Mouse (Mus musculus) neural tube, embryonic 12.5 days (tissue): ENCODE data around the gene Ghr. TPM values are rescaled to one million over a fixed set of nuclear protein-coding genes. Genes with fewer than 3 reads are reported as not detected.

Source experiments
- ATAC-seq: fragments of 200-750 bp; cut with Nextera tagmentation; 2 replicates; pipeline ENCODE4 v1.8.0; 2017; ENCODE audit warnings: low read depth, mild to moderate bottlenecking, moderate TSS enrichment, moderate library complexity; ENCODE audit not compliant: low FRiP score
- H3K27ac ChIP-seq: fragments of 300-500 bp; sonication (generic); 2 replicates; pipeline ENCODE4 v1.5.1; 2016
- H3K27me3 ChIP-seq: fragments of 300-500 bp; sonication (generic); replicated peaks from 2 replicates; pipeline ENCODE4 v1.6.1; 2016; ENCODE audit warnings: mild to moderate bottlenecking
- H3K36me3 ChIP-seq: fragments of 300-500 bp; sonication (generic); 2 replicates; pipeline ENCODE4 v1.6.1; 2016; ENCODE audit warnings: mild to moderate bottlenecking
- H3K4me1 ChIP-seq: fragments of 300-500 bp; sonication (generic); 2 replicates; pipeline ENCODE4 v1.6.1; 2016
- H3K4me2 ChIP-seq: fragments of 300-500 bp; sonication (generic); replicated peaks from 2 replicates; pipeline ENCODE4 v1.6.1; 2016; ENCODE audit warnings: mild to moderate bottlenecking
- H3K4me3 ChIP-seq: fragments of 300-500 bp; sonication (generic); 2 replicates; pipeline ENCODE4 v1.5.1; 2016
- H3K9ac ChIP-seq: fragments of 300-500 bp; sonication (generic); 2 replicates; pipeline ENCODE4 v1.6.1; 2016; ENCODE audit warnings: mild to moderate bottlenecking
- H3K9me3 ChIP-seq: fragments of 300-500 bp; sonication (generic); 2 replicates; pipeline ENCODE4 v1.6.1; 2016; ENCODE audit warnings: mild to moderate bottlenecking
- WGBS: fragments of 180-500 bp; shearing (Covaris S2); methylation state at CpG from one replicate; pipeline ENCODE4 v1.1.7; 2016; 5-methylcytosine and 5-hydroxymethylcytosine counted together
- polyA plus RNA-seq: library from polyadenylated mRNA; unstranded; fragments of >200 nt; fragmentation: Nextera tagmentation; extraction: Ambion mirVana; gene quantifications from 2 replicates; pipeline ENCODE4 v1.2.1, GENCODE M21; 2016

Gene Ghr
- polyA plus RNA-seq, 1 experiment from 2014 or later = 18.9 TPM

DNA sequence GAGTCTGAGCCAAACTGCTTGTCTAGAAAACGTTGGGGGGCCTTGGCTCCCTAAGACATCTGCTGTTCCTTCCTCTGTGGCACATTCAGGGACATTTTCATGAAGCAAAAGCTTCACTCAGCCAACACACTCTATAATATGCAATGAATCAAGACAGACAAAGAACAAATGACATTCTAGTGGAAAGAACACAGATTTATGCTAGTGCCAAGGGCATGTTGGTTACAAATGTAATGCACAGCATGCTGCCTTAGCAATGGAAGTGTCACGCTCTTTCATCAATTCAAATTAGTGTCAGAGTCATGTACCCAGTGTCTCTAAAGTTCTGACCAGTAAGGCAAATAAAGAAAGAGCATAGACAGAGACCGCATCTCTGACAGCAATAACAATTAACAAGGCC, 187.6 kb downstream of the Ghr start:
- no peaks in the 10 kb centered on the region for H3K27me3 ChIP-seq
- no peaks in the 10 kb centered on the region for H3K36me3 ChIP-seq
- peak; percentile 45 for ATAC-seq
- no peak overlapping the region for H3K4me2 ChIP-seq
- no peak overlapping the region for H3K4me3 ChIP-seq
- H3K9ac ChIP-seq = no peak overlapping the region
- no peaks in the 10 kb centered on the region; the same call in 1 of the 2 replicates for H3K4me1 ChIP-seq
- H3K27ac ChIP-seq = no peak overlapping the region
- 28% methylated on average over 3 of the region's 3 CpGs for WGBS
- no peaks in the 10 kb centered on the region for H3K9me3 ChIP-seq

DNA sequence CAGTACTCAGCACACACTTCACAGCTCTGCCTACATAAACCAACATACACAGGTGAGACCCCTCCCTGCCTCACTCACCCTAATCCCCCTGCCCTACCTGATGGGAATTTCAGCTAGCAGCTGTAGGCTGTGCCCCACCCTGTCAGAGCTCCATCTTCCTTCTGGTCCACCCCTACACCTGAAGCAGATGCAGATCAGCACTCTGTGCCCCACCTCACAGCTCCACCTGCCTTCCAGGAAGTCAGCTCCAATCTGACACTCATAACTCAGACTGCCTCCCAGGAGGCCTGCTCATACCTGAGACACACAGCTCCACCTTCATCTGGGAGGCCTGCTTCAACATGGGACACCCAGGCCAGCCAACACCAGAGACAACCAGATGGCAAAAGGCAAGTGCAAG, 192.6 kb downstream of the Ghr start:
- Histone ChIP-seq H3K27me3 (no peaks in the 10 kb centered on the region), H3K4me1 (no peaks in the 10 kb centered on the region; the same call in 1 of the 2 replicates), H3K9ac (no peak overlapping the region), H3K27ac (no peak overlapping the region), H3K36me3 (no peaks in the 10 kb centered on the region), H3K4me3 (no peak overlapping the region), H3K4me2 (no peak overlapping the region), H3K9me3 (no peaks in the 10 kb centered on the region)
- no peak for ATAC-seq

DNA sequence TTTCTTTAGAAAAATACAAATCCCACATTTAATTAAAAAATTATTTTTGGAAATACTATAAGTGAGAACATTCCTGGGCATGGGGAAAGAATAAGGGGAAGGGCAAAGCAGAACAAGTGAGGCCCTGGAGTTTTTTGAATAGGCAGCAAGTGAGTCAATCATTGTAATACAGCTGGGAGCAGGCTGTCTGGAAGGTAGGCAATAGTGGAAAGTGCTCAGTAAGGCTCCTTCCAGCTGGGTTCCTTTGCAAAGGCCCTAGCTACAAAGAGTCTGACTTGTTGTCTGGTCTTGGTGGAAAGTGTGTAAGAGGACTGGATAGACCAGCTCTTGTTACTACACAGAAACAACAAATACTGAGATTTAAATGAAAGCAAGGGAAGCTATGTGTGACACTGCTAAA, 194.3 kb downstream of the Ghr start:
- no peak for ATAC-seq
- H3K9ac ChIP-seq = no peak overlapping the region
- no peaks in the 10 kb centered on the region for H3K36me3 ChIP-seq
- no peak overlapping the region for H3K4me3 ChIP-seq
- H3K9me3 ChIP-seq = no peaks in the 10 kb centered on the region
- no peaks in the 10 kb centered on the region for H3K4me1 ChIP-seq
- no peak overlapping the region for H3K27ac ChIP-seq
- no peaks in the 10 kb centered on the region for H3K27me3 ChIP-seq
- H3K4me2 ChIP-seq = no peak overlapping the region

DNA sequence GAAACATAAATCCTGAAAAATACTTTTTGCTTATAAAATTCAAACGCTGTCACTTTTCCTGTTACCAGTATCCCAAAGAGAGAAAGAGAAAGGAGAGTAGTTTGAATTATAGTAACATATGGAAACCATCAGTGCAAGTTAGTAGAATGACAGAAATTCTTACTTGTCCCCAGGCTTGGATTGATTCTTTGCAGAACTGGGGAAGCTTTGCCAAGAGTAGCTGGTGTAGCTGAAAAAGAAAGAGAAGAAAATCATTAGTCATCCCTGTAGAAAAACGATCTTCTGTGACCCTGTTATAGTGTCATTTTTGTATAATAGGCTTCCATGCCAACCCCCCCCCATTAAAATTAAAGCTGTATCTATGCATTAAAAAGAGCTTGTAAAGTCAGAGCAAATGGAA, 194.8 kb downstream of the Ghr start:
- Histone ChIP-seq H3K4me3 (no peak overlapping the region), H3K36me3 (no peaks in the 10 kb centered on the region), H3K4me2 (no peak overlapping the region), H3K9ac (no peak overlapping the region), H3K4me1 (no peaks in the 10 kb centered on the region), H3K27ac (no peak overlapping the region), H3K27me3 (no peaks in the 10 kb centered on the region), H3K9me3 (no peaks in the 10 kb centered on the region)
- 57% methylated on average over 2 of the region's 2 CpGs for WGBS
- ATAC-seq = no peak

DNA sequence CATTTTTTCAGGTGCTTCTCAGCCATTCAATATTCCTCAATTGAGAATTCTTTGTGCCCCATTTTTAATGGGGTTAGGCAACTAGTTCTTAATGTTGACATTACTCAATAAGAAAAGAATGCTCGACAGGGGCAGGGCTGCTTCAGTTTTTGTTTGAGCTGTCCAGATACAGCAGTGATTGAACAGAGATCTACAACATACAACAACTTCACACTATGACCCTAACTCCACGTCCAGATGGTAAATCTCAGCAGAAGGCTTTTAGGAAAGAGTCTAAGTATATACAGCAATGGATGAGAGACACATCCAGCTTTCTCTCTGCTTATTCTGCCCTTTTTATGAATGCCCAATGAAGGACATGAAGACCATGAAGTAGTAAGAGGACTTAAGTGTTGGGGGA, 199.5 kb downstream of the Ghr start:
- H3K4me3 ChIP-seq = no peak overlapping the region
- no peak overlapping the region for H3K9ac ChIP-seq
- H3K4me1 ChIP-seq = no peaks in the 10 kb centered on the region
- no peak for ATAC-seq
- 70% methylated on average over 2 of the region's 2 CpGs for WGBS
- no peak overlapping the region for H3K27ac ChIP-seq
- no peak overlapping the region for H3K4me2 ChIP-seq
- H3K27me3 ChIP-seq = no peaks in the 10 kb centered on the region
- H3K36me3 ChIP-seq = no peaks in the 10 kb centered on the region
- no peaks in the 10 kb centered on the region for H3K9me3 ChIP-seq

DNA sequence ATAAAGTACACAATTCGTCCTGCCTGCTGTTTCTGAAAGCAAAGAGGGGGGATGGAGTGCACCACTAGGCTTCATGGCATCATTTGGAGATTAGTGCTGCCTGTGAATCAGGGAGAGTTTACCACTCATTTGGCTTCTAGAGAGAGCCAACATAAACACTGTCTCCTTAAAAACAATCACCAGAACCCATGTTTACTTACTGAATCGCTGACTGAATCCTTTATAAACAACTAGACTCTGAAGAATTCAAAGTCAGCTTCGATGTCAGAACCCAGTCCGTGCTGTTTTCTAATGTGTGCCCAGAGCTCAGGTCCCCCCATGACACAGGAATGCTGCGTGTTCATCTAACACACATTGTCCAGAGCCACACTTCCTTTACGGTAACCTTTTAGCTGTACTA, 201.9 kb downstream of the Ghr start:
- Histone ChIP-seq H3K9me3 (no peaks in the 10 kb centered on the region), H3K4me3 (no peak overlapping the region), H3K4me1 (no peaks in the 10 kb centered on the region), H3K27ac (no peak overlapping the region), H3K36me3 (no peaks in the 10 kb centered on the region), H3K27me3 (no peaks in the 10 kb centered on the region), H3K4me2 (no peak overlapping the region), H3K9ac (no peak overlapping the region)
- no peak for ATAC-seq
- WGBS = 78% methylated on average over 6 of the region's 6 CpGs

DNA sequence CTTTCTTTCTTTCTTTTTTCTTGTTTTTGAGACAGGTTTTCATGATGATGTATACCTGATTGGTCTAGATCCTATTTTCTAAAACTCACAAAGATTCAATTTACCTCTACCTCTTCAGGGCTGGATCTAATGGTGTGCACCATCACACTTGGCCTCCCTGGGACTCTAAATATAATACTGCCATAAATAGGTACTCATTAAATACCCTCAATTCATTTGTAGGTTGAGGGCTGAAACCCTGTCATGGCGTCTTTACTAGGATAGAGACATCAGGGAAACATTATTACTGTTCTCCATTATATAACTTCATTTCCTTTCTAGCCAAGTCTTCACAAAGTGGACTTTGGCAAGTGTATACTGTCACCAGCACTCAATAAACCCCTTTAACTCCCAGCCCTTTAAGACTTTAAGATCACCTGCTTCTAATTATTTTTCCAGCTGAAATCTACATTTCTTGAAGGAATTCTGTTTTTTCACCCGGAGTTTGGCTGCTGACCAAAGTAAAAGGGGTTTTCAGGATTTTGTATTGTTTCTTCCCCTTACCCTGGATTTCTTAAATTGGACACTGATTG, 214.9 kb downstream of the Ghr start:
- WGBS = 81% methylated on average over 2 of the region's 2 CpGs
- H3K9me3 ChIP-seq = peaks cover 11% of the 10 kb centered on the region; the same call in 1 of the 2 replicates
- H3K27ac ChIP-seq = no peak overlapping the region
- no peaks in the 10 kb centered on the region for H3K4me1 ChIP-seq
- H3K36me3 ChIP-seq = no peaks in the 10 kb centered on the region
- H3K9ac ChIP-seq = no peak overlapping the region
- no peak overlapping the region for H3K4me2 ChIP-seq
- H3K27me3 ChIP-seq = no peaks in the 10 kb centered on the region
- H3K4me3 ChIP-seq = no peak overlapping the region
- ATAC-seq = no peak

DNA sequence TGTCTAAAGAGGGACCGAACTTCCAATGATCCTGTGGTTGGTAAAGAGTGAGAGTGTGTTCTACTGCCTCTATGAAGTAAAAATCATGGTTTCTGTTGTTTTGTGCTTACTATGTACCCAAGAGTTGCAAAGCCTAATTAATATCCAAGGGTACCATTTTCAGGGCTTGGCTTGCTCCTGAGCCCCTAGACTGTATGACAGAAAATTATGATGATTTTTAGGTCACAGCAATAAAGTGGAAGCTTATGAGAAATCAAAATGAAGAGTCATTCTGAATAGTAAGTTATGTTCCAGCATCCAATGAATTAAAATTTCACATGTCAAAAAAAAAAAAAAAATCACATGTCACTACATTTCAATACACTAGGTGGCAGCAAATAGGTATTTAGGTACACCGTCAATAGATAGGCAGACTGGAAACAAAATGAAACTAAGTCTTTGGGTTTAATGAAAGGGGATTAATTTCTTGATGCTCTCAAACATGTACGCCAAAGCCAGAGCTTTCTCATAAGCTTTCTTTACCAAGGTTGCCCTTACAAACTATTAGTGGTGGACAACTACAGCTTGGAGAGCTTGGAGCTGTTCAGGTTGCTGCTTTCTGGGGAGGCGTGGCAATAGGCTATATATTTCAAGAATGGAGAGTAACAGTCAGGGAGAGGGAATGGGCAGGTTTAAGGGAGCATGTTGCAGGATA, 227.1 kb downstream of the Ghr start:
- H3K9ac ChIP-seq = no peak overlapping the region
- H3K4me3 ChIP-seq = no peak overlapping the region
- H3K4me1 ChIP-seq = no peaks in the 10 kb centered on the region
- no peaks in the 10 kb centered on the region for H3K9me3 ChIP-seq
- H3K4me2 ChIP-seq = peak overlapping the region; percentile 35; the same call in 1 of the 2 replicates
- 58% methylated on average over 4 of the region's 4 CpGs for WGBS
- H3K27ac ChIP-seq = no peak overlapping the region
- peak; percentile 48; the same call in 1 of the 2 replicates for ATAC-seq
- no peaks in the 10 kb centered on the region for H3K27me3 ChIP-seq
- H3K36me3 ChIP-seq = no peaks in the 10 kb centered on the region

DNA sequence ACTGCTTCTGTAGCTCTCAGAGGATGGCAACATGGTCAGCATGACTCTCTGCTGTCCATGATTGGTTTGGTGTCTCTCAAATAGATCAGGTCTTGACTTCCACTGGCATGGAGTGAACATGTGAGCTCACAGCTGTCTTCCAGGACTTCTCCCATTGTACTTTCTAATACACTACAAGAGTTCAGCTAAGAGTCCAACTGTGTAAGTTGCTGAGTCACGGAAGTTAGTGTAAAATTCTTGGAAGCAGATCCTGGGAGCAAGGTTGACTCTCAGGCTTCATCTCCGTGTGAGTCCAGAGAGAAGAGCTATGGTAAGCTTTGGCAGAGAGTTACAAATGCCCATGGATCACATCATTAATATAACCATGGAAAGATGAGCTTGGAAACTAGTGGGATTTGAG, 229.6 kb downstream of the Ghr start:
- no peak overlapping the region for H3K27ac ChIP-seq
- no peak for ATAC-seq
- no peaks in the 10 kb centered on the region for H3K9me3 ChIP-seq
- H3K36me3 ChIP-seq = no peaks in the 10 kb centered on the region
- 79% methylated on average over 2 of the region's 2 CpGs for whole genome bisulfite sequencing
- H3K4me1 ChIP-seq = peaks cover 2% of the 10 kb centered on the region; the same call in 1 of the 2 replicates
- no peak overlapping the region for H3K4me3 ChIP-seq
- no peak overlapping the region for H3K4me2 ChIP-seq
- H3K9ac ChIP-seq = no peak overlapping the region
- no peaks in the 10 kb centered on the region for H3K27me3 ChIP-seq

DNA sequence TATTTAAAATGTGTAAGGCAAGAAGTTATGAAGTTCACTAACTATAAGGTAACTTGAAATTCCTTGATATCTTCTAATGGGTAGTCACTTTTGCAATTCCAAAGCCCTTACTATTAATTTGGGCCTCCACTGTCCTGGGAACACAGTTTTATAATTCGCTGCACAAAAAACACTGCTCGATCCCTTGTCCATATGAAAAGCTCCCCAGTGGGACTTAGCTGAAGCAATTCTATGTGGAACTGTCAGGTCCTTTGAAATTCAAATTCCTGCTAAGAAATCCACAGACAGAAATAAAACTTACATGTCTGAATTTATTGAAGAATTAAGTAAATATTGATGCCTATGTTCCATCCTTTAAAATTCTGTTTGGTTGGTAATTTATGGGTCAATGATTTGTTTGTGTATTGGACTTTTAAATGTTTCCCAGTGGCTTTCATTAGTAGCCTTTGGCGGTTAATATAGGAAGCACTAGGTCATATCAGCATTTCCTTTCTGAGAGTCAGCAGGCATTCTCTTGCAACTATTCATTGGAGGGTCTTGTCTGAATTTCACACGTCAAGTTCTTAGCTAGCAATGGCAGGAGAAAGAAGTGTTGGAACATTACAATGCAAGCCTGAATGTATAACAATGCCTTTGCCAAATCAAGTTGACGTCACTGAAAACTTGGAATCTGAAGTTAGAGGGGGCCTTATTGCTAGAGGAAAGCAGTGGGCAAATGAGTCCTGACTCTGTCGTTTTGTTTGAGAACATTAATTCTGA, 233.8 kb downstream of the Ghr start:
- Histone ChIP-seq H3K9ac (no peak overlapping the region), H3K4me1 (peaks cover 2% of the 10 kb centered on the region; the same call in 1 of the 2 replicates), H3K9me3 (no peaks in the 10 kb centered on the region), H3K36me3 (no peaks in the 10 kb centered on the region), H3K27ac (no peak overlapping the region), H3K27me3 (no peaks in the 10 kb centered on the region), H3K4me3 (no peak overlapping the region), H3K4me2 (no peak overlapping the region)
- 47% methylated on average over 6 of the region's 6 CpGs for WGBS
- ATAC-seq = no peak

DNA sequence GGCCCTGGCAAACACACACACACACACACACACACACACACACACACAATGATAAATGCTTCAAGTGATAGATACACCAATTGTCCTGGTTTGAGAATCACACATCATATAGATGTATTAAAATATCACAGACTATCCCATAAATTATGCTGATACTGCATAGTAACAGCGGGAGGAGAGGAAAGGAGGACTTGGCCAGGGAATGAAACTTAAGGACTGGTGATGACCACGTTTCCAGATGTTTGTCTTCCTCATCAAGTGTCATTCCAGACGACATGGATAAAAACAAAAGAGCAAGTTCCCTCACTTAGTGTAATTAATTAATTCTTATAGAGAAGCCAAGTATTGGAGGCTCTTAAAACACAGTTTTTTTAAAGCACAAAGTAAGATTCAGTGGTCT, 236.6 kb downstream of the Ghr start:
- WGBS = 83% methylated on average over 3 of the region's 3 CpGs
- ATAC-seq = no peak
- Histone ChIP-seq H3K27ac (no peak overlapping the region), H3K4me2 (no peak overlapping the region), H3K9ac (no peak overlapping the region), H3K4me3 (no peak overlapping the region), H3K36me3 (no peaks in the 10 kb centered on the region), H3K27me3 (no peaks in the 10 kb centered on the region), H3K4me1 (peaks cover 2% of the 10 kb centered on the region; the same call in 1 of the 2 replicates), H3K9me3 (no peaks in the 10 kb centered on the region)

DNA sequence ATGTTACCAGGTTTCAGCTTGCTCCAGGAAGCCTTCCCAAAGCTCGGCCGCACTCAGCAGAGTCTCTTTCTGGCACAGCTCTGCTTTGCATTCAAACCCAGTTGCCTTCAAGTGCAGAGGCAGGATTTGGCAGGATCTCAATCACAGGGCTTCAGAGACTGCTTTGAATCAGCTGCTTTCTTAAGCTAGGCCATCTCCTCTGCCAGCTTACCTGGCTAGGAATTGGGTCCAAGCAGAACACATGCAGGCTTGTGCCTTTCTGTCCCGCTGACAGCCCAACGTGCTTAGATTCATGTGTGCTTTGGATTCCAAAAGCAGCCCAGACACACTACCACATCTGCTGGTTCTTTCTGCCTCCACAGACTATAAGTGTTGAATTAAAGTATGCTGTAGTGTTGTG, 238.7 kb downstream of the Ghr start:
- Histone ChIP-seq H3K9ac (no peak overlapping the region), H3K4me2 (no peak overlapping the region), H3K4me1 (no peaks in the 10 kb centered on the region), H3K9me3 (no peaks in the 10 kb centered on the region), H3K4me3 (no peak overlapping the region), H3K27me3 (no peaks in the 10 kb centered on the region), H3K27ac (no peak overlapping the region), H3K36me3 (no peaks in the 10 kb centered on the region)
- 85% methylated on average over 4 of the region's 4 CpGs for WGBS
- ATAC-seq = no peak
